Mouse (Mus musculus): ENCODE data around the gene Tmprss11e. TPM values are rescaled to one million over a fixed set of nuclear protein-coding genes. Genes with fewer than 3 reads are reported as not detected.

The Tmprss11e gene
- total and polyA plus RNA-seq, 2 experiments from 2014 or later: 0.14 TPM; not detected in 1

- H3K4me2 ChIP-seq (ENCODE audit: low read depth): no peak overlapping the region
- H3K4me1 ChIP-seq (ENCODE audit: insufficient read depth): no peaks in the 10 kb centered on the region
- peak; percentile 68 for DNase-seq
- no peak overlapping the region for H3K4me3 ChIP-seq (ENCODE audit: low read depth, low read length)
- no peak overlapping the region for H3K27ac ChIP-seq (ENCODE audit: low read depth, low read length)
- WGBS: 46% methylated on average over 4 of the region's 4 CpGs
- no peak overlapping the region for H3K9ac ChIP-seq
- no peaks in the 10 kb centered on the region for H3K36me3 ChIP-seq (ENCODE audit: insufficient read depth)
- no peaks in the 10 kb centered on the region for H3K9me3 ChIP-seq (ENCODE audit: low read length)
- no peak for ATAC-seq
- no peaks in the 10 kb centered on the region for H3K27me3 ChIP-seq (ENCODE audit: insufficient read depth, low read length)
- TF ChIP-seq CTCF (IDR thresholded peaks at IDR 0.05; ENCODE audit: low read depth): peak; percentile 75
Observed at GRCm38 (mm10) chr5:86684667-86685066, 60.9 kb downstream of the Tmprss11e start.

- H3K9ac ChIP-seq: no peak within 1 kb of the TSS
- no peak within 1 kb of the TSS for H3K27ac ChIP-seq (ENCODE audit: low read depth, low read length)
- H3K9me3 ChIP-seq (ENCODE audit: low read length): no peaks in the 10 kb centered on the region
- H3K4me1 ChIP-seq (ENCODE audit: insufficient read depth): no peaks in the 10 kb centered on the region
- DNase-seq (no peak), ATAC-seq (no peak)
- no peak within 1 kb of the TSS for H3K4me2 ChIP-seq (ENCODE audit: low read depth)
- no peak within 1 kb of the TSS for H3K4me3 ChIP-seq (ENCODE audit: low read depth, low read length)
- 83% methylated on average over 5 of the region's 5 CpGs for WGBS
- H3K36me3 ChIP-seq (ENCODE audit: insufficient read depth): no peaks in the 10 kb centered on the region
- no peaks in the 10 kb centered on the region for H3K27me3 ChIP-seq (ENCODE audit: insufficient read depth, low read length)
- no peak for TF ChIP-seq CTCF (IDR thresholded peaks at IDR 0.05; ENCODE audit: low read depth)
Observed at GRCm38 (mm10) chr5:86676262-86676661, 69.4 kb downstream of the Tmprss11e start, which contains the start of gene Tmprss11b. Gene Tmprss11b, minus strand, starts transcription at chr5:86676362.

Other genes with a start within 250 kb of the Tmprss11e start
- gene Tmprss11g, start 227.2 kb downstream of the Tmprss11e start, total RNA-seq (2014; rRNA removed): not detected in 2 replicates
- gene Tmprss11g, start 227.2 kb downstream of the Tmprss11e start, polyA plus RNA-seq (2015; fragmentation: Nextera tagmentation; extraction: Ambion mirVana): not detected in 2 replicates
- not detected in 2 replicates for gene Tmprss11f, start 113.4 kb downstream of the Tmprss11e start, total RNA-seq (2014; rRNA removed)
- gene Tmprss11f, start 113.4 kb downstream of the Tmprss11e start, polyA plus RNA-seq (2015; fragmentation: Nextera tagmentation; extraction: Ambion mirVana): not detected in 2 replicates
- not detected in 2 replicates for gene Tmprss11b, start 69.5 kb downstream of the Tmprss11e start, total RNA-seq (2014; rRNA removed)
- not detected in 2 replicates for gene Tmprss11b, start 69.5 kb downstream of the Tmprss11e start, polyA plus RNA-seq (2015; fragmentation: Nextera tagmentation; extraction: Ambion mirVana)
- 59.5 and 81.8 TPM in 2 replicates for gene Ythdc1, start 58.4 kb upstream of the Tmprss11e start, total RNA-seq (2014; rRNA removed)
- gene Ythdc1, start 58.4 kb upstream of the Tmprss11e start, polyA plus RNA-seq (2015; fragmentation: Nextera tagmentation; extraction: Ambion mirVana): 20.6 and 28.3 TPM in 2 replicates
- gene Ugt2b34, start 161.1 kb upstream of the Tmprss11e start, total RNA-seq (2014; rRNA removed): not detected in 2 replicates
- gene Ugt2b34, start 161.1 kb upstream of the Tmprss11e start, polyA plus RNA-seq (2015; fragmentation: Nextera tagmentation; extraction: Ambion mirVana): not detected in 2 replicates
- not detected in 2 replicates for gene Ugt2b1, start 180.7 kb upstream of the Tmprss11e start, total RNA-seq (2014; rRNA removed)
- not detected in 2 replicates for gene Ugt2b1, start 180.7 kb upstream of the Tmprss11e start, polyA plus RNA-seq (2015; fragmentation: Nextera tagmentation; extraction: Ambion mirVana)